Mouse (Mus musculus) urinary bladder, postnatal 14 days (tissue): ENCODE measurements at regions not wholly inside any gene's neighbourhood (a gene's known extent, or its start where the extent isn't known, plus 50 kb on each side); places are given as distances from the start of the nearest gene placed in this dataset.
A peak's percentile ranks its signal among the peaks of the same experiment; 100 is the strongest.
"Not testable (repeated sequence)": the region's sequence is repeated elsewhere in the genome, so short reads cannot be mapped to it uniquely, and the experiment has no call there.

Experiments
- DNase-seq: peaks from one replicate; pipeline ENCODE4 v3.0.0; 2021; ENCODE audit warnings: low spot score

GRCm38 (mm10) chr15:3171774-3172173 is 96.6 kb upstream of the Selenop start:
- no peak for DNase-seq

- no peak for DNase-seq
These were observed 94.3 kb upstream of the Selenop start for GRCm38 (mm10) chr15:3174072-3174471.

GRCm38 (mm10) chr15:3174848-3175247 is 93.5 kb upstream of the Selenop start:
- no peak for DNase-seq

- DNase-seq: peak; percentile 53
These were observed 66.3 kb upstream of the Selenop start for GRCm38 (mm10) chr15:3201912-3202653.

GRCm38 (mm10) chr15:3205522-3205921 is 62.8 kb upstream of the Selenop start:
- DNase-seq: no peak

GRCm38 (mm10) chr15:3206076-3206475 is 62.3 kb upstream of the Selenop start:
- not testable (repeated sequence) for DNase-seq

- DNase-seq: peak; percentile 62
These were observed 54.6 kb upstream of the Selenop start for GRCm38 (mm10) chr15:3213721-3214120.

- no peak for DNase-seq
These were observed 53.1 kb upstream of the Selenop start for GRCm38 (mm10) chr15:3215201-3215600.
